Mouse (Mus musculus) embryo, embryonic 10.5 days (tissue): Measurements from ENCODE around the gene Smim22.
A peak's percentile ranks its signal among the peaks of the same experiment; 100 is the strongest.

Experiments
- DNase-seq: peaks from one replicate; pipeline ENCODE4 v3.0.0-alpha.2; 2015; ENCODE audit warnings: low spot score

The Smim22 gene

GRCm38 (mm10) chr16:5007067-5007466, at the start of gene Smim22:
Gene Smim22, plus strand, starts transcription at chr16:5007288.
- peak; percentile 13 for DNase-seq

DNA sequence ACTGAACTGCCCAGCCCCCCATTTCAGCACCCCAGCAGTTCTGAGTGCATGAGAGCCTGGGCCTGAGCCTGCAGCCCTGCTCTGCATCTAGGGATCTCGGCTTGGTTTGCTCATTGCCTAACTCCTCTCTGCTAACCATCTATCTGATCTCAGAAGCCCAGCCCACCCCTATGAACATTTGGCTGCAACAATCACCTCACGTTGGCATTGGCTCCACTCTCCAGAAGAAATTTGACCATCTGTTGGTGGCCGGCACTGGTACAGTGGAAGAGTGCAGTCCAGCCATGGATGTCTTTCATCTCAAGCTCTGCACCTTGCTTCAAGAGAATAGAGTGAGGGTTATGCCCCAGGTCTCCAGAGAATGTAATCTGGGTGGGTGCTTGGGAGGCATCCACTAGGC, 49.6 kb upstream of the Smim22 start:
- DNase-seq = no peak

- no peak for DNase-seq
These were observed 46.8 kb upstream of the Smim22 start for GRCm38 (mm10) chr16:4960260-4960659.

GRCm38 (mm10) chr16:4963346-4963745, 43.7 kb upstream of the Smim22 start:
- peak; percentile 7 for DNase-seq

DNA sequence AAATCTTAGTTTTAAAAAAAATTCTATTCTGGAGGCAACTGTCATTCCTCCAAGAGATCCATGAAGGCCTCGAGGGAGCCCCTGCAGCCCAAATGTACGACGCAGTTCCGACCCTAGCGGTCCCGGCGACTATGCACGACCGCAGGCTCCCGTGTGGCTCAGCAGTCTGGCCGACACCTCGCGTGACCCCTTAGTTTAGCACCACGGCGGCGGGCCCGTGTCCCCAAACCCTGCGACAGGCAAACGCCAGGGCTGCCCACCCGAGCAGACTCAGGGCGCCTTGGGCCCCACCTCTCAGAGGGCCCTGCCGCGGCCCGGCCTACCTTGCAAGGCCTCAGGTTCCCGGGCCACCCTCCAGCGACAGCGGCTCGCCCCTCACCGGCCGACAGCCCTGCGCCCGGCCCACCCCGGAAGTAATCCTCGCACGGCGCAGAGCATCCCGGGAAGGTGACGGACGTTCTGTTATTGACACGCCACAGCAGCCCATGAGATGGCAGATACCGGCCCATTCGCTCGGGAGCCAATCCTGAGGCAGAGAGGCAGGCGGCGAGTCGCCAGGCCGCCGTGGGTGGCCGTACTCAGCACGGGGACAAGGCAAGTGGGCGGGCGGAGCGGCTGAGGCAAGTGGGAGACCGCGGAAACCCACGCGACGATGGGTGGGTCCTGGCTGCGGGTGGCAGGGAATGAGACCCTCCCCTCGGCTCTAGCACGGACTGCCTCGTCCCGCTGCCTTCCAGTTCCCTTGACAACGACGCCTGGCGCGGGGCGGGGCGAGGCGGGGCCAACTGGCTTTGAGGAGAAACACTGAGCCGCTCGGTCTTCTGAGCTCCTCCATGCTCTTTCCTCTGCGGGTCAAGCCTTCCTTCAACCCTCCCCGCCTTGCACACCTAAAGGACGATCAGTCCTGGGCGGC, 43.0 kb upstream of the Smim22 start, which contains the start of gene Anks3:
TSS of gene Anks3 (minus strand) at position 409 of the 913 bp plus-strand sequence.
- DNase-seq = peak; percentile 95

DNA sequence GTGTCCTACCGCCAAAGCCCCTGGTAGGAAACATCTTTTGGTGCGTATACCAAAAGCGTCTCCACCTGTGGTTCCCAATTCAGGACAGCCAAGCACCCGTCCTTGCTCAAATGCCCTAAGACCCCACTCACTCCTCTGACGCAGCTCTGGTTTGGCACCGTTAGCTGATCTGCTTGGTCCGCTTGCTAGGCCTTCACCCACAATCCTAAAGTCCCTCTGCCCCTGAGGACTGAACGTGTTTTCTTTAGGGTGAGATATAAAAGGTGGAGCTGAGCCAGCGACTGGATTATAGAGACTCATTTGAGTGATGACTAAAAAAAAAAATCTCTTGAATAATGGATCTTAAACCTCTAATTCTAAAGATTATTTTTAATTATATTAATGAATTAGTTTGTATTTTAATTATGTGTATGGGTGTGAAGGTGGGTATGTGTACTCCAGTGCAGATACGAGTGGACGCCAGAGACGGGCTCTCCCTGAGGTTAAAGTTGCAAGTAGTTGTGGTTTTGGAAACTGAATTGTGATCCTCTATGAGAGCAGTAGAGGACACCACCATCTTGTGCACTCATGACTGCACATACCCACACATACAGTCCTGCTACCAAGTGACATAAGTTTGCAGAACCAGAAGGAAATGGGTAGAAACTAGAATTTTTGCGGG, 42.2 kb upstream of the Smim22 start:
- DNase-seq = no peak

GRCm38 (mm10) chr16:4965392-4966129, 41.5 kb upstream of the Smim22 start:
- no peak for DNase-seq

GRCm38 (mm10) chr16:4968426-4968825, 38.7 kb upstream of the Smim22 start:
- DNase-seq = no peak

DNA sequence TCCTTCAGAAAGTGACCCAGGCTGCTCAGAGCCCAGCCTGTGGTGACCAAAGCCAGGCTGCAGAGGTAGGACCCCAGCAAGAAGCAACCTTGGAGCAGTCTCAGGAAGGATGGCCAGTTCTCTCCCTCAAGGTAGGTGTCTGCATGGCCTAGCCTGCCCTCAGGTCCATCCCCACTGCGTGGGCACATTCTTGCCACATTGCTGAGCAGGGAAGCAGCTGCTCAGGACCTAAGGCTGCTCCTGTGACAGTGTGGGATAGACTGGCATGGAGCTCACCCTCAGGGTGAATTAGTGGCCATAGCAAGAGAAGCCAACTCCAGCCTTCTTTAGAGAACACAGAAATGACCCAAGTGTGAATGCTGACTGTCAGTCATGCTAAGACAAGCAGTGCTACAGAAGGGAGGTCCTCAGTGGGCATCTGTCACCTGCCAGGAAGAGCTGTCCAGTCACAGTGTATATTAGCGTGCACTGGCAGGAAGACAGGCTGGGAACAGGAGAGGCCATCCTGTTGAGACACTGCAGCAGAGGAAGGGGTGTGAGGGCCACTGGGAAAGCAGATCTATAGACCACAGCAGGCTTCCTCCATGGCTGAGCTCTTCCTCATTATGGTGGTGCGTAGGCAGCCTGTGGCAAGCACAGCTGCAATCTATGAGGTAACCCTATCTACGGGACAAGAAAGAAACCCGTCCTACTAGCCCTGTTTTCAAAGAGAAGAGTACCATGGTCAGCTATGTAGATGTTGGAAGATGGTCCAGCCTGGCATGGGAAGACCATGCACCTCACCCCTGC, 37.8 kb upstream of the Smim22 start:
- no peak for DNase-seq

- DNase-seq = no peak
These were observed 35.5 kb upstream of the Smim22 start for GRCm38 (mm10) chr16:4971626-4972025.

- DNase-seq = no peak
These were observed 32.6 kb upstream of the Smim22 start for GRCm38 (mm10) chr16:4974521-4974920.

- no peak for DNase-seq
These were observed 30.9 kb upstream of the Smim22 start for GRCm38 (mm10) chr16:4976180-4976579.

GRCm38 (mm10) chr16:4978275-4979051, 28.6 kb upstream of the Smim22 start:
- no peak for DNase-seq

GRCm38 (mm10) chr16:4979755-4980380, 27.2 kb upstream of the Smim22 start:
- peak; percentile 52 for DNase-seq

DNA sequence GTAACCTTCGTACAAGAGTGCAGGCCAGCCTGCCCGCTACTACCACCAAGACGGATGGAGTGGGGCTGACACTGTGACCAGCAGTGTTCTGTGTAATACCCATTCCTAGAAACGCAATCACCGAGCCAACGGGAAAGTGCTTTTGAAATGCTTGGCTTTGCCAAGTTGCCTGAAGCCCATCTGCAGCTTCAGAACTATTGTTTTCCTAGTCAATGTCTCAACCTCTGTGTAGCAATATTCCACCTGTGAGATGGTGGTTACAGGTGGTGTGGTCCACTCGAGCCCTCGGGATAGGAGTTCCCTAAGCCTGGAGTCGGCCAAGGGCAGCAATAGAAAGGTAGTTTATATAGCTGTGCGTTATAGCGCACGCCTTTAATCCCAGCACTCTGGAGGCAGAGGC, 22.4 kb upstream of the Smim22 start:
- no peak for DNase-seq

DNA sequence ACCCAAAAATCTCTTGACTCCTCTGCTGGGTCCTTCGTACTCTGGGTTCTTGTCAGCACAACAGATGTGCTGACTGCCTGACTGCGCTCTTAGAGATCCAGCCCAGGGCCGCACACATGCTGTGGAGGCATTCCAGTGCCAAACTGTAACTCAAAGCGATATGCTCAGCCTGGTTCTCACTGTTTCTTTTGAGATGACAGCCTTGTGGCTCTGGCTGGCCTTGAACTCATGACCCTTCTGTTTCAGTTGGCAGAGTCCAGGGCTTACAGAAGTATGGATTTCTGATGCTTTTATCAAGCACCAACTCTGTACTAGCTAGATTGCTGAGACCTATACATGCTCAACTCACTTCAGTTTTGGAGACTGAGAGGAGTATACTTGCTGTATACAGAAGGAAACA, 13.8 kb upstream of the Smim22 start:
- DNase-seq = no peak

DNA sequence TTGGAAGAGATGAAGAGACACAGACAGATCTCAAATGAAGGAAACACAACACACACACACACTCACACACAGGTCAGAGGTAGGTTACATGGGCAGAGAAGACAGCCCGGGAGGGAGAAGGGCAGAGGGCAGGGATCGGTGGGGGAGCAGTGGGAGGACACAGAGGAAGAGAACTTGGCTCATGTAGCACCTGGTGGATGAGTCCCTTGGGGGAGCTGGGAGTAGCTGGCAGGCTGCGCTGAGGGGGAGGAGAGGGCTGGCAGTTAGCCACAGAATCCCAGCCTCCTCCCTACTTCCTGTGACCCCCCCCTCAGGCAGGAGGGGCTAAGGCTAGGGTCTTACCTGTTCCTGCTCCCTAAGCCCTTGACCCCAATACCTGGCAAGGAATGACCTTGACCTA, 9.5 kb upstream of the Smim22 start, which contains the start of gene Sept12:
TSS of gene Sept12 (minus strand) at position 300 of the 400 bp plus-strand sequence.
- DNase-seq = no peak

DNA sequence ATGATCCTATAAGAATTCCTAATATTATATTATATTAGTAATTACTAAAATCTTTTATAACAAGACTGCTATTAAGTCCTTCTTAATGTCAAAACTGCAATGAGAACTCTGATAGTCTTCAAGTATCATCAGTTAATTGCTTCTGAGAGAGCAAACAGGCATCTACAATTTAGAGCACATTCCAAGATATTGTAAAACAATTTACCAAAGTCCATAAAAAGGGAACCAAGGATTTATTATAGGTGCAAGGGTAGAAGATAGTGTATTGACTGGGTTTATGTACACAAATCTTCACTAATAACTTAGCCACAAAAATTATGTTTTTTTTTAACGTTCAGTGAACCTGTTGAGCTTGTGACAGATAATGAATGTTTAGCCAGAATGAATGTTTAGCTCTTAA, 8.1 kb upstream of the Smim22 start:
- no peak for DNase-seq

DNA sequence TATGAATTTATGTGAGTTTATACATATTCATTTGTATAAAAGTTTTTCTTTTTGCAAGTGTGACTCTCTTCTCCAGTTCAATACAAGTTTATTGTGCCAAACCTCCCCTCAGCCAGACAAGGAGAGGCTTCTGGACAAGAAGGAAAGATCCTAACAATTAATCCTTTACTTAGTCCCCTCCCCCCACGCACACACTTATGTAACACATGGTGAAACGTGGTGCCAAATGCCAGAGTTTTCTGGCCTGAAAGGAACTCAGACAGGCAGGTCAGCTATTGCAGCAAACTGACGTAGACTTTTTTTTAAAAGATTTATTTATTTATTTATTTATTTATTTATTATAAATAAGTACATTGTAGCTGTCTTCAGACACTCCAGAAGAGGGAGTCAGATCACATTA, 6.5 kb upstream of the Smim22 start:
- no peak for DNase-seq

DNA sequence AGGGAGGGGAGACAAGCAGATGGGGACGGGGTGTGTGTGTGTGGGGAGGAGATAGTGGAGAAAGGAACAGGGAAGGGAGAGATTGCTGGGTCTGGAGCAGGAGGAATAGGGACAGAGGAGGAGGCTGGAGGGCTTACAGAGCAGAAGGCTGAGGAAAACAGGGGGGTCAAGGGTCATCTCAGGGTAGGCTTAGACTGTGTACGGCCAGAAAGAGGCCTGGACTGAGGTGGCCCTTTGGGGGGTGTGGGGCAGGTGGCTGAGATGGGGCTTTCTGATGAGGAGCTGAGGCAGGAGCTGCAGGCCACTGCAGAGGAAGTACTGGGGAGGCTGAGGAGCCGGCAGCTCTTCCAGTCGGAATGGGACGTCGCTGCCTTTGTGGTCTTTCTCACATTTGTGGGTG, 404 bp downstream of the Smim22 start:
- DNase-seq = no peak
